Mouse (Mus musculus): ENCODE measurements around the gene Rras2. TPM values are rescaled to one million over a fixed set of nuclear protein-coding genes. Genes with fewer than 3 reads are reported as not detected.

Rras2 gene
- total RNA-seq, 2 experiments from 2014 or later: 35.9 to 36.5 TPM

GRCm38 (mm10) chr7:114074133-114074532, 43.4 kb downstream of the Rras2 start:
- no peak for DNase-seq (ENCODE audit: low spot score in 2 of 2)

GRCm38 (mm10) chr7:114071851-114072616, 45.5 kb downstream of the Rras2 start:
- DNase-seq (ENCODE audit: low spot score in 2 of 2): no peak

- no peak for DNase-seq (ENCODE audit: low spot score in 2 of 2)
Measured at GRCm38 (mm10) chr7:114071395-114071794, 46.2 kb downstream of the Rras2 start.

DNA sequence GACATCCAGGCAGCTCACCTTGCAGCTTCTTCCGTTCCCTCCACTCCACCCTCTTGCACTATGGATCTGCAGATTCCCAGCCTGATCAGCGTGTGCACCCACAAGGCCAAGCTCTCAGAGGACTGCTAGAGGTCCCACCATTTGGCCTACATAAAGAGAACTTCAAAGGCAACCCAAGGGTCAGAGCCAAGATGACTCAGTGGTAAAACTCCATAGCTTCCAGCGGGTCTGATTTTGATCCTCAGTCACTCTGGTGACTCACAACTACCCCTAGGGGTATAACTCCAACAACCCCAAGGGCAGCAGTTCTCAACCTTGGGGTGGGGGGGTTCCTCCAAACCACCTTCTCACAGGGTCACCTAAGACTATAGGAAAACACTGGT, 47.1 kb downstream of the Rras2 start:
- DNase-seq (ENCODE audit: low spot score in 2 of 2): no peak

- no peak for DNase-seq (ENCODE audit: low spot score in 2 of 2)
Measured at GRCm38 (mm10) chr7:114069726-114070457, 47.7 kb downstream of the Rras2 start.

GRCm38 (mm10) chr7:114068956-114069533, 48.5 kb downstream of the Rras2 start:
- no peak for DNase-seq (ENCODE audit: low spot score in 2 of 2)

DNA sequence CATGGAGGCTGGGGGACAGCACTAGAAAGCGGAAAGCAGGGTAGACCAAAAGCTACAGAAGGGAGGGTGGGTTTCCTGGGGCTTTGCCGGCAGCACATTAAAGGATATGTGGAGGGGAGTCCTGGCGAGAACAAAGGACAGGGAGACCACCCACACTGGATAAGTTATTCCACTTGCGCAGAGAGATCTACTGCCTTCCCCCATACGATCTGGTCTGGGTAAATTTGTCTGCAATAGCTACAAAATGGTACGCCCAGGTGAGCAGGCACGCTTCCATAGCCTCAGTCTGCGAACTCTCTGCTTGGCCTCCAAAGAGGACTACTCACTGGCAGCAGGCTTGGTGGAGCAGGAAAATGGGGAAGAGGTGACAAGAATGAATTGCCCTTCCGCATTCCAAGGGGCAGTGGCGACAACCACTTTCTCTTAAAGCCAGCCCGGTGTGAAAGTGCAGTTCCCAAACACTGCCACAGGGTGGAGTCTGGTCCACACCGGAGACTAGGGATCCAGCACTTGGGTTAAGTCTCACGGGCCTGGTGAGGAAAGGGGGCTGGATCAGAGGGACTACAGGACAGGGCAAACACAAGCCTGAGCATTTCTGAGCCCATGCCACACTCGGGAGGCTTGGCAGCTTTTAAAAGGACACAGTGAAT, 50.9 kb downstream of the Rras2 start:
- DNase-seq (ENCODE audit: low spot score in 2 of 2): peak; percentile 57 to 75

DNA sequence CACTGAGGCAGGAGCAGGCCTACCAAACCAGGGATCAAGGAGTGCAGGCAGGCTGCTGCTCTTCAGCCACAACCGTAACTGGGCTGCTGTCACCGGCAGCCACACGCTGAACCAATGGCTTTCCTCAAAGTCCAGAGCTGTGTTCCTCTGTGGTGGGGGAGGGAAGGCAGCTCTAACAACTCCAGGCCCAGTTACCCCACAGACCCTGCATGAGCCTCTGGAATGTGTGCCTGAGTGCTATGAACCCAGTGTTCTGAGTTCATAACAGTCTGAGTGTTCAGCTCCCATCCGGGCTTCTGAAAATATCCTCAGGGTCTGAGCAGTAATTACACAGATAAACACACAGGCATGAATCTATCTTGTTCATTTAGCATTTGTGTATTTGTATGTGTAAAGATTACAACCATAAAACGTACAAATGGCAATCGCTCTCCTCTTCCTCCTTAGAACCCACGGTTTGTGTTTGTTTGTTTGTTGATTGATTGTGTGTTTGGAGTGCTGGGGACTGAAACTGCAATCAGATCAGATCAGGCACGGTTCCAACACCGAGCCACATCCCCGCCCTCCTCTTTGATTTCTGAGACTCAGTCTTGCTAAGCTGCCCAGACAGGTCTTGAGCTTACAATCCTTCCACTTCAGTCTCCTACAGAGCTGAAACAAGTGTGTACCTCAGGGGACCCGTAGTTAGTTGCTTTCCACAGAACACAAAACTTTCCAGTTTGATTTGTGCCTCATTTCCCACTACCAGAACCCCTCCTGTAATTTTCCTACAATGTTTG, 52.0 kb downstream of the Rras2 start:
- no peak for DNase-seq (ENCODE audit: low spot score in 2 of 2)

GRCm38 (mm10) chr7:114063966-114064365, 53.6 kb downstream of the Rras2 start:
- DNase-seq (ENCODE audit: low spot score in 2 of 2): no peak

DNA sequence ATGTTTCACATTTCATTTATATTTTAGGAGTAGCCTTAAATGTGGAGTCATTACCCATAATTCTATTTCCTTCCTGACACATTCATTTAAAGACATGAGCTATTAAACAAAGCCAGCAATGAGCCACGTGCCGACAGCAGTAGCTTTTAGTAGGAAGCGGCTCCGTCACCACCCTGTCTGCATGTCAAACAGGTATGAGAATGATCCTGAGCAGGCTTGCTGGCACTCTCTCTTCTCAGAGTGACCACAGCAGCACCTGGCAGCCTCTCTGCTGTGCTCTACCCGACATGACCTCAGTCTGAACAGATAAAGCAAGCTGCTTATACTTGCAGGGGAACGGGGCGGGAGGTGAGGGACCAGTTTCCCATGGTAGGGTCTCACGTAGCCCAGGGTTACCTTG, 54.0 kb downstream of the Rras2 start:
- DNase-seq (ENCODE audit: low spot score in 2 of 2): no peak

GRCm38 (mm10) chr7:114062451-114062850, 55.1 kb downstream of the Rras2 start:
- no peak for DNase-seq (ENCODE audit: low spot score in 2 of 2)

GRCm38 (mm10) chr7:114060445-114060844, 57.1 kb downstream of the Rras2 start:
- no peak for DNase-seq (ENCODE audit: low spot score in 2 of 2)

DNA sequence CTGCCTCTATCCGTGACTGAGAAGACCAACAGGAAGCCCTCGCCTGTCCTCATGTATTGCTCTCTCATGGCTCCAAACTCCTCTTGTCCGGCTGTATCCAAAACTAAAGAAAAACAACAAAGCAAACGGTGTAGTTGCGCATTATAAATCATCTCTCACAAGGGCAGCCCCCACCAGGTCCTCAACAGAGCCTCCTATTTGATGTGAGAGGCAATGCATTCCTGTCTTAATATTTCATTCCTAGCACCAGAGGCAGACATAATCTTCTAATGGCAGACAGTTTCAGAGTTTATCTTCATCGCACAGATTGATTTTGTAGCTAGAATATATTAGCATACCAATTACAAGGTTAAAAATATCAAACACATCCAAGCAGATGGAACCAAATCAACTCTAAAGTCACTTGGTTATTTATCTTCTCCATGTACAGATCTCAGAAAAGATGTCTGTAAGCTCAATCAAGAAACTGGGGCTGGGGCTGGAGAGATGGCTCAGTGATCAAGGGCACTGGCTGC, 58.6 kb downstream of the Rras2 start:
- DNase-seq (ENCODE audit: low spot score in 2 of 2): no peak

GRCm38 (mm10) chr7:114058166-114058565, 59.4 kb downstream of the Rras2 start:
- no peak for DNase-seq (ENCODE audit: low spot score in 2 of 2)

GRCm38 (mm10) chr7:114053720-114054119, 63.9 kb downstream of the Rras2 start:
- DNase-seq (ENCODE audit: low spot score in 2 of 2): no peak

DNA sequence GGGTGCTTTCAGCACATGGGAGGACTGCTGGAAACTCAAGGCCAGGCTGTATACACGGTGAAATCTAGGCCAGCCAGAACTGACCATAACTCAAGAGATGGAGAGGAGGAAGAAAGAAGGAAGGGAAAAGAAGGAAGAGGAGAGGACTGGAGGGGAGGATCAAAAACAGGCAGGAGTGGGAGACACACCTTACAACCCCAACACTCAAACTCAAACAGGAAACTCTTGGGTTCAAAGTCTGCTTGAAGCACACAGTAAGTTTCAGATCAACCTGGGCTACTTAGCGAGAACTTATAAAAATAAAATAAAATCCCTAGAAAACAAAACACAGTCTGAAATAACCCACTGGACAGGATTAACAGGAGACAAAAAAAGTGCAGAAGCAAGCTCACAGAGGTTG, 71.8 kb downstream of the Rras2 start:
- DNase-seq (ENCODE audit: low spot score in 2 of 2): no peak

GRCm38 (mm10) chr7:114043929-114044549, 73.5 kb downstream of the Rras2 start:
- DNase-seq (ENCODE audit: low spot score in 2 of 2): no peak

- no peak for DNase-seq (ENCODE audit: low spot score in 2 of 2)
Measured at GRCm38 (mm10) chr7:114042973-114043928, 74.3 kb downstream of the Rras2 start.

DNA sequence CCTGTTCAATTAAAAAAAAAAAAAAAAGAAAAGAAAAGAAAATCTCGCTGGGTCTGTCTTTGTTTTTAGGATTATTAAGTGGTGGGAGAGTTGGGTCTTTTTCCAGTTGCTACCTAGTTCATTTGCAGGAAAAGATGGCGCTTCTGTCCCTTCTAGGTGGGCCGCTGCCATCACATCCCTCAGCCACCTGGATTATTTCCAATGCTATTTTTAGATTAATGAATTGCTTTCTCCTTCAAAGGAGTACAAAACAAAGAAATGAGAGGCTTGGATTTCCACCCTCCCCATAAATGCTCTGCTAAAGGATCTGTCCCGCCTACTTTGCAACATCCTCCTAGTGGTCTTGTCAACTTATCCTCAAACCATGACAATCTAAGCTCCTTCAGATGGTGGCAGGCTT, 76.2 kb downstream of the Rras2 start:
- DNase-seq (ENCODE audit: low spot score in 2 of 2): no peak
